Mouse (Mus musculus) small intestine, adult 2 months (tissue): ENCODE results near the gene Pdgfra. TPM values are rescaled to one million over a fixed set of nuclear protein-coding genes. Genes with fewer than 3 reads are reported as not detected.

ENCODE experiments used
- H3K27ac ChIP-seq: fragments of 200-500 bp; 2 replicates; pipeline ENCODE4 v1.5.1; 2012; ENCODE audit warnings: low read depth, low read length, control low read depth, inconsistent platforms; ENCODE audit not compliant: insufficient read depth
- H3K27me3 ChIP-seq: fragments of 200-500 bp; 2 replicates; pipeline ENCODE4 v1.6.1; 2012; ENCODE audit warnings: mild to moderate bottlenecking, moderate library complexity, low read length, inconsistent platforms; ENCODE audit not compliant: control insufficient read depth, insufficient read depth
- H3K36me3 ChIP-seq: fragments of 200-500 bp; 2 replicates; pipeline ENCODE4 v1.6.1; 2012; ENCODE audit warnings: mild to moderate bottlenecking, low read length, control low read depth, inconsistent platforms; ENCODE audit not compliant: control insufficient read depth, insufficient read depth
- H3K4me1 ChIP-seq: fragments of 200-500 bp; 2 replicates; pipeline ENCODE4 v1.6.1; 2012; ENCODE audit warnings: low read length, inconsistent platforms, mixed read lengths; ENCODE audit not compliant: control insufficient read depth, insufficient read depth, insufficient read length
- H3K4me3 ChIP-seq: fragments of 200-500 bp; 2 replicates; pipeline ENCODE4 v1.5.1; 2012; ENCODE audit warnings: low read depth, mild to moderate bottlenecking, control low read depth, inconsistent platforms, low read length, moderate library complexity
- CTCF ChIP-seq: fragments of 200-500 bp; IDR thresholded peaks from 2 replicates; pipeline ENCODE4 v1.5.1; 2012; ENCODE audit warnings: low read depth, mild to moderate bottlenecking, control low read depth, inconsistent platforms, low read length, moderate library complexity, mixed read lengths; ENCODE audit not compliant: insufficient replicate concordance, insufficient read length; ENCODE audit errors: extremely low read depth
- POLR2A ChIP-seq: fragments of 200-500 bp; IDR thresholded peaks from 2 replicates; pipeline ENCODE4 v1.6.1; 2012; ENCODE audit warnings: low read depth, mild to moderate bottlenecking, control low read depth, inconsistent platforms, low read length, moderate library complexity
- WGBS: fragments of 180-500 bp; shearing (Covaris S2); methylation state at CpG from one replicate; pipeline ENCODE4 v1.1.7; 2018; 5-methylcytosine and 5-hydroxymethylcytosine counted together
- polyA plus RNA-seq: library from polyadenylated mRNA; depleted of rRNA; stranded (reverse); fragments of >200 nt; gene quantifications from 2 replicates; pipeline ENCODE4 v1.2.3, GENCODE M21; 2012; rRNA removed

The Pdgfra gene
- polyA plus RNA-seq, 1 experiment: 13.9 TPM

DNA sequence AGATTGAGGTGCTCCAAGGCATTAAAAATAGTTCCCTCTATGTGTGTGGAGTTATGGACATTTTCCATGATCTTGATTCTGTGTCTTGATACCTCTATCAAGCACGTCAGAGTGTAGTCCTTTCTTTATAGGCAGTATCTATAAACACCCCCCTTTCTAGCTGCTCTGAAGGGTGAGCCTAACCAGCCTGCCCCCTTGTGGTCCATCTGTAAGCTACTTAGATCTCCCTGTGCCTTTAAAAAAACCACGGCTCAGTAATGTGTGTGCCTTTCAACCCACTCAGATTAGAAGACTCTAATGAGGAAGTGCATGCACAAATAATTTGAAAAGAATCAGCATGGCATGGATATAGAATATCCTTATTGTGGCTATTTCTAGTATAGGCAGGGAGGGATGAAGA is 86.3 kb downstream of the Pdgfra start:
- H3K36me3 ChIP-seq: no peaks in the 10 kb centered on the region
- WGBS: 18% methylated on average over 2 of the region's 2 CpGs
- H3K27ac ChIP-seq: no peak overlapping the region
- H3K4me1 ChIP-seq: no peaks in the 10 kb centered on the region
- H3K27me3 ChIP-seq: no peaks in the 10 kb centered on the region
- no peak overlapping the region for H3K4me3 ChIP-seq
- TF ChIP-seq CTCF (no peak), POLR2A (no peak)

- Histone ChIP-seq H3K27ac (no peak overlapping the region), H3K4me1 (no peaks in the 10 kb centered on the region), H3K36me3 (no peaks in the 10 kb centered on the region), H3K4me3 (no peak overlapping the region), H3K27me3 (no peaks in the 10 kb centered on the region)
- TF ChIP-seq POLR2A: no peak
- no peak for TF ChIP-seq CTCF
- 87% methylated on average over 15 of the region's 15 CpGs for WGBS
Measured at GRCm38 (mm10) chr5:75238928-75239777, 87.1 kb downstream of the Pdgfra start.

DNA sequence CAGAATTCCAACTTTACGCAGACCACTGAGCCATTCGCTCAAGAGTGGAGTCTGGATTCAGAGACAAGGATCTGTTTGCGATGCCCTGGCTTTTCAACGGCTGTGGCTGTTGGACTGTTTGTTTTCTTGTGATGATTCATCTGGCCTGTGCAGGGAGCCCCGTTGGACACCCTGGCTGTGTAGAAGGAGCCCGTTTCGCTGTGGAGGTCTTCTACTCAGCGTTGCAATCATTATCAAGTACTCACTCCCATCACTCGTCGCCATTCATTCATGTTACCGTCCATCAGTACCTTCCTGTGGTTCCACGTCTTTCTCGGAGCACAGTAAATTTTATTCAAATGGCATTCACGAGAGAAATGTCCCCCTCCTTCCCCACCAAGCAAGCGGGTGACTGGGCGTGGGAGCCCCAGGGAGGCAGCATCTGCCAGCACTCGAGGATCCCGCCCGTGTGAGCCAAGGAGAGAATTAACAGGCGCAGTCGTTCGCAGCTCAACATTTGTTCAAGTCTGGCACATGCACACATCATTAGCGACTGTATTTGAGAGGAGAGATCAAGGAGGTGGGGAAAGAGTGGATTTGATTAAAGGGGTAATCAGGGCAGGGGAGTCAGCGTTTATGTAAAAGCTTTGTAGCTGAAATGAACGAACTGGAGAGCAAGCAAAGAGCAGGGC is 95.1 kb downstream of the Pdgfra start:
- H3K27me3 ChIP-seq: no peaks in the 10 kb centered on the region
- no peaks in the 10 kb centered on the region for H3K36me3 ChIP-seq
- no peak for TF ChIP-seq CTCF
- 67% methylated on average over 25 of the region's 25 CpGs for WGBS
- H3K4me3 ChIP-seq: no peak overlapping the region
- peaks cover 5% of the 10 kb centered on the region; the same call in 1 of the 2 replicates for H3K4me1 ChIP-seq
- H3K27ac ChIP-seq: no peak overlapping the region

Other genes with a start within 250 kb of the Pdgfra start
- 0.80 and 1.8 TPM in 2 replicates for gene Chic2, start 107.5 kb upstream of the Pdgfra start, polyA plus RNA-seq
- not detected in 2 replicates for gene Gsx2, start 76.7 kb upstream of the Pdgfra start, polyA plus RNA-seq